Mouse (Mus musculus): ENCODE results near the gene Pim1.

GRCm38 (mm10) chr17:29474036-29474435, 16.5 kb upstream of the Pim1 start:
- TF ChIP-seq NANOG (IDR thresholded peaks at IDR 0.05; ENCODE audit: borderline replicate concordance, low read length) (no peak), CTCF (conservative IDR thresholded peaks at IDR 0.05; ENCODE audit: low read length) (no peak)

Data from E14TG2a.4 (cell line).